Mouse (Mus musculus): ENCODE measurements around the gene Ucn. TPM values are rescaled to one million over a fixed set of nuclear protein-coding genes. Genes with fewer than 3 reads are reported as not detected.

Ucn gene
- not detected for total RNA-seq (2021)
- long read RNA-seq, experiment 1: 0 reads
- long read RNA-seq, experiment 2: 0 reads

DNA sequence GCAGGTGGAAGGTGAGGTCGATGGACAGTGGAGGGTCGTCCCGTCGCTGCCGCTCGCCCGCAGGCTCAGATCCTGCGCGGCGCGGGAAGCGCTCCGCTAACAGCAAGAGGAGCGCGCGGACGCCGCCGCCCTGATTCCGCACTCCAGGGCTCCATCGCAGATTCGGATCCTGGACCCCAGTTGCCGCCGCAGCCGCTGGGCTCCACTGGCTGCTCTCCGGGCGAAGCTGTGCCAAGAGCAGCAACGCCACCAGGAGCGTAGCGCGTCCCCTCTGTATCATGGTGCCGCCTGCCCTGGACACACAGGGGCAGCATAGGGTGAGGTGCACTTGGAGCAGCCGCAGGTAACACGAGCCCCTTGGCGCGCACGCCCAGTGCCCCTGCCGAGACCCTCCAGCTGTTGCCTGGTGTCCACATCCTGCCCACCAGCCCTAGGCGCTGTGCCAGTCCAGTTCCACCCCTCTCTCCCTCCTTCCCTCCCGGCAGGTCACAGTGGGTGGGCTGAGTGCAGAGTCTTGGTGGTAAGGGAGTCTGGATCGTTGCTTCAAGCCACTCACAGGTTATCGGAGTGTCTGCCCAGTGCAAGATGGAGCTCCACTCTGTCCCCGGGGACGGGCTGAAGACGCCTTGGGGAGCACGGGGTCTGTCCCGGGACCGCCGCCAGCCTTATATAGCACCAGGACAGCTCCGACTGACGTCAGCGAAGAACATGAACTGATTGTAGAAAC lies at the start of gene Ucn:
TSS of gene Ucn (minus strand) at position 589 of the 727 bp plus-strand sequence.
- DNase-seq: peak; percentile 23

DNA sequence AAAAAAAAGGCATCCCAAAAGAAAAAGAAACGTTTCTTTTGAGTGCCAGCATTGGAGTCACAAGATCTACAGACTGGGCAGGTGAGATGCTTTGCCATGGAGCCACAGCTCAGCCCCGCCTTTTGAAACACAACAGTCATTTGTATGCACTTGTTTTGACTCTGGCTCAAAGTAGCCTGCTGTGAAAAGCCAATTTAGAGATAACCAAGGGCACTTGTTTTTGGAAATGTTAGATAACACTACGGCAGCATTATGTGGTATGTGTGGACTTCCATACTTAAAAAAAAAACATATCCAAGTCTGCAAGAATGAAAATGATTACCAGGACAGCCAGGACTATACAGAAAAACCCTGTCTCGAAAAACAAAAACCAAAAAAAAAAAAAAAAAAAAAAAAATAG lies 45.0 kb upstream of the Ucn start:
- no peak for DNase-seq

DNA sequence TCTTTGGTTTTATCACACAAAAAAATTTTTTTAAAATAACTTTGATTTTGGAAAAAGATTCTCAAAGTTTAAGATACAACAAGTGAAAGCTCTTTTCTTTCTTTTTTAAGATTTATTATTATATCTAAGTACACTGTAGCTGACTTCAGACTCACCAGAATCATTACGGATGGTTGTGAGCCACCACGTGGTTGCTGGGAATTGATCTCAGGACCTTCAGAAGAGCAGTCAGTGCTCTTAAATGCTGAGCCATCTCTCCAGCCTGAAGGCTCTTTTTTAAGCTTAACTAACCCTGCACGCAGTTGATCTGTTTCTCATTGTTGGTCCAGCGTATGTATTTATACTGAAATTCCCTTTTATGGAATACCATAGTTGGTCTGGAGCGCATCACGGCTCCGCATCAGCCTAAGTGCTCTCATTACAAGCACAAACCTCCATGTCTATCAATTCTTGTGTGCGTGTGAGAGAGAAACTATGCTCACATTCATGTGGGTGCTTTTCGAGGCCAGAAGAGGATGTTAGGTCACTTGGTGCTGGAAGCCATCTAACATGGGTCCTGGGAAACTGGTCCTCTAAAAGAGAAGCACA lies 42.6 kb upstream of the Ucn start:
- no peak for DNase-seq

DNA sequence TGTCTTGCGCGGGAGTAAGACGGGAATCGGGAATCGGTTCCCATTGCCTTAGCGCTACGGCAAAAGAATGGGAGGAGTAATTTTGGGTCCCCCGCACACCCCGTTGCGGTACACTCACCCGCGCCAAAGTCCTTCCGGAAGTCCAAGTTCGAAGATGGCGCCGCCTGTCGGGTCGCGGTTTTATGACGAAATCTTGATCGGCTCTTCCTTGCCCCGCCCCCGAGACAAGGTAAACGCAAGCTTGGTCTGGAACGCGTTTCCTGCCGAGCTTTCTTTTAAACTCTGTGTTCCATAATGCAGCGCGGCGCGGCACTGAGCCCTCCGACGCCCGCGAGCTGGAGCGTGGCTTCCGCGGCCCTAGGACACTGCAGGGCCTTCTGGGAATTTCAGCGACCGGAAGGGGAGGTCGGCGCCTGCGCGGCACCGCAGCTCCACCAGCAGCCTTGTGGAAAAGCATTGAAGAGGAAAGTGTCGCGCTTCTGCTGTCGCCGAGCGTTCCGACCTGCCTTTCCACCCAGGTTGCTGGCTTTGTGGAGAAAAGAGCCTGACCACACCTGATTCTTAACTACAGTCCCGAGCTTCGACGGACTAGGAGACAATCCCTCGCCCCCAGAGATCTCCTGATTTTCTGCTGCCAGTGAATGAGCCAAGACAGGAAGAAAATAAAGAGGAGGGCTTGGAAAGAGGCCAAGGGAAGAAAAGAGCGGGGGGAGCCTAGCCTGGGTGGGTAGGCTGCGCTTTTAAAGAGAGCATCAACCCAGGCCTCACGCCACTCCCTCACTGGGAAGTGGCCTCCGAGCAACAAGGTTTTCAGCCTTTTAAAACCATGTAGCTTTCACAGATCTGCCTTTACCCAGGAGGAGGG lies 41.4 kb upstream of the Ucn start, which contains the start of the genes Gm29609 and Gtf3c2:
TSS of gene Gm29609 (minus strand) at position 146 of the 865 bp plus-strand sequence.
TSS of gene Gtf3c2 (minus strand) at position 379 of the 865 bp plus-strand sequence.
- peak; percentile 94 for DNase-seq

DNA sequence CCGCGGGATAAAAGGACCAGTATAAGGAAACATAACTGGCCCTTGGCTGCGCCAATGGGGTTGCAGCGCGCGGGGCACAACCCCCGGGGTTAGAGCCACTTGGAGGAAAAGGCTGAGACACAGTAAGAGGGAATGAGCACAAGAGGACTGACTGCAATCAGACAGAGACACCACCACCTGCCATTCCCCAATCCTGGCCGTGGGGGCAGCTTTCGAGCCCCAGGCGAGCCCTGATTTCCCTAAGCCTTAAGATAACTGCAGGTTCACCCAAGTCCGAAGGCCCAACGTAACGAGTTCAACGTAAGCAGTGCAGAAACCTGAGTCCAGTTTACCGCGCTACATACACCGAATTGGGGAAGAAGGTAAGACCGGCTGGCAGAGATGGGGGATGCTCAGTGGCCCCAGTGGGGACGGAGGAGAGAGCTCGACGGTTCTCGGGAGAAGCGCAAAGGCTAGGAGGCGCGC lies 40.7 kb upstream of the Ucn start:
- no peak for DNase-seq

DNA sequence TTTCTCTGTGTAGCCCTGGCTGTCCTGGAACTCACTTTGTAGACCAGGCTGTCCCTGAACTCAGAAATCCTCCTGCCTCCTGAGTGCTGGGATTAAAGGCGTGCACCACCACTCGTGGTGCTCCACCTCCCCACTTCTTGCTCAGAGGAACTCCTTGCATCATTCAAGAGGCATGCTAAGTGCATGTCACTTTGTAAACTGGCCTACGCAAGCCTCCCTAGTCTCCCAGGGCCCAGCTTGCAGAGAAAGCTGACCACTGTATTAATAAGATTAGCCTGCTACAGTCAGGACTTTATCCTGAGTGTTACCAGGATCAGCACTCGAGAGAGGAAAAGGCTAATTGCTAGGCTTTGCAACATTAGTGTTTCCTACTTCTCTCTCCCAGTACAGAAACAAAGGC lies 30.0 kb upstream of the Ucn start:
- no peak for DNase-seq

DNA sequence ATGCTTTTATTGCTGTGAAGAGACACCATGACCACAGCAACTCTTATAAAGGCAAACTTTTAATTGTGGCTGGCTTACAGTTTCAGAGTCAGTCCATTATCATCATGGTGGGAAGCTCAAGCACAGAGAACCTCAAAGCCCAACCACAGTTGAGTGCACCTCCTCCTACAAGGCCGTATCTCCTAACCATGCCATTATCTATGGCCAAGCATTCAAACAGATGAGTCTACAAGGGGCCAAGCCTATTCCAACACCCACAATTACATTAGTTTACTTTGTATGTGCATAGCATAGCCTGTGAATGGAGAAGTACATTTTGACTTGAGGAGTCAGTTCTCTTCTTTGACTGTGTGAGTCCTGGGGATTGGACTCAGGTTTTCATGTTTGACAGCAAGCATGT lies 26.2 kb upstream of the Ucn start:
- DNase-seq: no peak

DNA sequence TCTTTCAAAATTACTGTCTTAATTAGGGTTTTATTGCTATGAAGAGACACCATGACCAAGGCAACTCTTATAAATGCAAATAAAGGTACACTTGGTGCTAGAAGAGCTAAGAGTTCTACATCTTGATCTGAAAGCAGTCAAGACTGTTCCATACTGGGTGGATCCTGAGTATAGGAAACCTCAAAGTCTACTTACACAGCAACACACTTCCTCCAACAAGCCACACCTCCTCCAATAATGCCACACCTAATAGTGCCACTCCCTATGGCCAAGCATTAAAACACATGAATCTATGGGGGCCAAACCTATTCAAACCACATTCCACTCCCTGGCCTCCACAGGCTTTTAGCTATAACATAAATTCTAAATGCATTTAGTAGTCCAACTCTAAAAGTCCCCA lies 23.8 kb upstream of the Ucn start:
- no peak for DNase-seq

DNA sequence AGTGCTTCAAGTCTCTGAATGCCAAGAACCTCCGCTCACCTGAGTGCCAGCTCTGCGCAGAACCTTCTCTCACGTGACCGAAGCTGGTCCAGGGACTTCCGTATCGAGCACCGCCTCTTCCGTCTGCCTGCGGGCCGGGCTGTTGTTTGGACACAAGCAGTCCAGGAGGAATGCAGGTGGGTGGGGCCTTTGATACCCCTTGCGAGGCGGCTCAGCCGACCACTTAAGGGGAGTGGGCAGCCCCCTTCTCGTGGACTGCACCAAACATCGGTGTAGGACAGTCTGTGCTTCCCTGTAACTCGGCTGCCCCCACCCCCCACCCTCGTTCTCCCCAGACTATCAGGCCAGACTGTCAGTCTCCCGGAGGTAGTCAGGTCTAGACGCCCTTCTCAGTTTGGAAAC lies 15.5 kb upstream of the Ucn start, which contains the start of gene Mpv17:
TSS of gene Mpv17 (minus strand) at position 100 of the 402 bp plus-strand sequence.
- DNase-seq: peak; percentile 74

DNA sequence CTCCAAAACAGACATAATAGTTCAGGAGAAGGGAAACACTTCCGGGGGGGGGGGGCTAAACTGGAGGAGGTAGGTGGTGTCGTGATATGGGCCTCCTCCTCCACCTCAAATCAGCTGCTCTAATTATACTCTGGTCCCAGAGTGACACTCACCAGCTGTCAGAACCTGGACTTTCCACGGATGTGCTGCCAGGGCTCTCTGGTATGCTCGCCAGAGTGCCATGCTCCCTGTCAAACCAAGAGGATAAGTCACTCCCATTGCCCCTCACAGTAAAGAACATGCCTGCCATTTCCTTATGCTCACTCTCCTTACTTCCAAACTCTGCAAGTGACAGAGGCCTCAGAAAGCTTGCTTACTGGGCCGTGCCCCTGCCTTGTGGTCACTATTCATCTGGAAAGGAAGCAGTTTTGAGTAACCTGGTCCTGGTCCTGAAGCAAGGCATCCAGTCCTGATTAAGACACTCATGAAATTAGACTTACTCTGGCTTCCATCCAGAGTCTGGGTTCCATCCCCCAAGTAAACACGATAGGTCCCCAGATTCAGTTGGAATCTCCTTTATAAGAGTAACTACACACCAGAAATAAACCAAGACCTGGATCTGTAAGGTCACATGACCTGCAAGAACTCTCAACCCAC lies 15.0 kb upstream of the Ucn start:
- peak; percentile 41 for DNase-seq

DNA sequence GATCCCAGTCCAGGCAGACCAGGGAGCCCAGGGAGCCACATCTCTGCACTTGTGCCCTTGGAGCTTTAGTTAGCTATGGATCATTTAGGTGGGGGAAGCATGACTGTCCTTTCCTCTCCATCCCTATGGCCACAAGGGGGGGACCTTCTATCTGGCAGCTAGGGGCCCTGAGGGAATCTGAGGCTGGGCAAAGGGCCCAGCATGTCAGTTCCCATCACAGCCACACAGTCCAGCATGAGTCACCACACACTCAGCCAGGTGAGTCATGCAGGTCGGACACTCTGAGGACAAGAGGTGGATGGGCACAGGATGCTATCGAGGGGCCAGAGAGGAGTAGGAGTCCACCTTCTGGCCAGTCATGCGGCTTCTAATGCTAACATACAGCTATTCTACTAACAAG lies 13.1 kb upstream of the Ucn start:
- no peak for DNase-seq

DNA sequence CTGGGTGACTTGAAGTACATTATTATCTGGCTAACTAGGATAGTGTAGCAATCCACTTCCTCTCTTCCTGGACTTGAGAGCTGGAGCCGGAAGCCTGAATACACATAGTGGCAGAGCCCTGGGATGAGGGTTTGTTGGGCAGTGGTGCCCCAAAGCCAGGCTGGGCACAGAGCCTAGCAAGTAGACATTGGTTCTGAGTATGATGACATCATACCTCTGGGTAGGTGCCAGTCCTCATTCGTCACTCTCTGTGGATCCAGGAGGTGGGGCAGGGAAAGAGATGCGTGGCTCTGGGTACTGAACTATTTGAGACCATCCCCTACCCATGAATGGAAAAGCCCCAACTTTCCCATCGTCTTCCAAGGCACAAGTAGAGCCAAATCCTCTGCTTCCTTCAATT lies 11.2 kb upstream of the Ucn start:
- DNase-seq: no peak

DNA sequence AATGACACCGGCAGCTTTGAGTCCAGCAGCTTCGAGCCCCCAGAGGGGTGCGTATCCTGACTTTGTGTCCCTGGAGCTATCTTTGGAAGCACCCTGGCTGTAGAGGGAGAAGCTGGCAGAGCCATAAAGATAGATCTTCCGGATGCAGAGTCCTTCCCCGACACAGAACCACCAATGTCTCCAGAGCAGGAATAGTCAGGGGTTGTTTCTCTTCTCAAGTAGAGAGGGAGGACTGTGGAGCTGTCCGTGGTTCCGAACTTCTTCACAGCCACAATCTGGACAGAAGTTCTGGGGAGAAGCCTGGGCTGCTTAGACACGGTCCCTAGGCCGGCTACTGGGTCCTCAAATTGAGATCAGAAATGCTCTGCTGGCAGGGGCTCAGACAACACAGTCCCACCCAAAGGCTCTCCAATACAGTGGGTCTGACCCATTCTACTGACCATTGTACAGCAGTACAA lies 368 bp upstream of the Ucn start:
- DNase-seq: no peak

DNA sequence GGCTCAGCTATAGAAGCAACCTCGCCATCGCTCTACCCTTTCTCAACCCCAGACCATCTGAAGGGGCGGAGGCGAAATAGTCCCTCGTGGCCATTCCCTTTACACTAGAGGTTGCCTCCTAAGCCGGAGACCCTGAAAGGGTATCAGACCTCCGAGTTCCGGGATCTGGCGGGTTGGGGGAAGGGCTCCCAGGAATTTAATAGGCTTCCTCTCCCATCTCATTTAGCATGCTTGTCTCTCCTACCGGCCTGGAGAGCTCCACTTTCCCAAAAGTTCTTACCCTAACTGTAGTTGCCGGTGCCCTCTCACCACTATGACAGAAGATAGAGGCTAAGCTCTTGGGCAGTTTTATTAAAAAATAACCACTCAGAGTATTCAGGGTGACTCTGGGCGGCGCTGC lies 971 bp downstream of the Ucn start:
- DNase-seq: no peak

DNA sequence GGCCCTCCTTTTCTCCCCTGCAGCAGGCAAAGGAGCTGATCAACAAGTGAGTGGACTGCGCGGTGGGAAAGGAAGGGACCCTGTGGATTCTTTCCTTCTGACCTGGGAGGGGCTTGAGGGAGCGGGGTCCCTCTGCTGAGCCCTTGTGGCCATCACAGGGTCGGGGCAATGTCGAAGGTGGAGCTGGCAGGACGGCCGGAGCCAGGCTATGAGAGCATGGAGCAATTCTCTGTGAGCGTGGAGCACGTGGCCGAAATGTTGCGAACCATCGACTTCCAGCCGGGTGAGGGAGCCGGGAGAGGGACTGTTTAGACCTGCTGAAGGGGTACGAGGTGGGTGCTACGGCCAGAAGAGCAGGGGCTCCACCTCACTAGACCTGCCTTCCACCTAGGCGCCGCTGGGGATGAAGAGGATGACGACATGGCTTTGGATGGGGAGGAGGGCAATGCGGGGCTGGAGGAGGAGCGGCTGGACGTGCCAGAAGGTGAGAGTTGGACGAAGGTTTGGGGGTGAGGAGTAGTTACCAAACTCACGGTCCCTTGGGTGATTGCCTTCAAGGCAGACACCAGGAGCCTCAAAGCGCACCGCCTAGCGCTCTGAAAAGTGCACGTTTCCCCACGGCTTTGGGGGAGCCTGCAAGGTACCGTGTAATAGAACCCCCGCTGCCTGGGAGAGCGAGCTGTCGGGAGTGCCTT lies 1.8 kb downstream of the Ucn start:
- DNase-seq: no peak

DNA sequence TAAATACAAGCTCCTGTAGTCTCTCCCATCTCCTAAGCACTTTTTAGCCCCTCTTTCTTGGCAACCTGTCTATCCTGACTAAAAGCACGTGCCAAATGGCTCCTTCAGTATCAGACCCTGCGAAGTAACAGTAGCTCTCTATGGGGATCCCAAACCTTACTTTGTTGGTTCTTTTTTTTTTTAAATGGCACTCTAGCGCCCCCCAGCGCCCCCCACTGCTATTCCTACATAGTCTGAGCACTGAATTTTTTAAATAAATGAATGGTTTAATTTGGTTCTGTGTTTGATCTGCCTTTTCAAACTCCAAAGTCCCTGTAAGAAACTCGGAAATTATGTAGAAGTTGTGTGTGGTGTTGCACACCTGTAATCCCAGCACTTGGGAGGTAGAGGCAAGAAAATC lies 12.6 kb downstream of the Ucn start:
- DNase-seq: no peak

DNA sequence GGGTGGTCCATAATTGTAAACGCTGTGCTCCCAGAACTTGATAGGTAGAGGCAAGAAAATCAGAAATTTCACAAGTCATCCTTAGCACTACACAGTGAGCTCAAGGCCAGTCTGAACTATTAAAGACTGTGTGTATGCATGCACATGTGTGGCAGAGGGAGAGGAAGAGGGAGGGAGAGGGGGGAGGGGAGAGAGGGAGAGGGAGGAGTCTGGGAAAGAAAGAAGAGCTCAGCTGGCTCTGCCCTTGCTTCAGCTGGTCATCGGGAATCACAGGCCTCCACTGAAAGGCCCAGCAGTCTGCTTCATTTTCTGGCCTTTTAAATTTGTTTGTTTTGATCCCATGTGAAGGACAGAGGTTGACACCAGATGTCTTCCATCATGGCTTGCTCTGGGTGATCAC lies 15.1 kb downstream of the Ucn start:
- DNase-seq: no peak

DNA sequence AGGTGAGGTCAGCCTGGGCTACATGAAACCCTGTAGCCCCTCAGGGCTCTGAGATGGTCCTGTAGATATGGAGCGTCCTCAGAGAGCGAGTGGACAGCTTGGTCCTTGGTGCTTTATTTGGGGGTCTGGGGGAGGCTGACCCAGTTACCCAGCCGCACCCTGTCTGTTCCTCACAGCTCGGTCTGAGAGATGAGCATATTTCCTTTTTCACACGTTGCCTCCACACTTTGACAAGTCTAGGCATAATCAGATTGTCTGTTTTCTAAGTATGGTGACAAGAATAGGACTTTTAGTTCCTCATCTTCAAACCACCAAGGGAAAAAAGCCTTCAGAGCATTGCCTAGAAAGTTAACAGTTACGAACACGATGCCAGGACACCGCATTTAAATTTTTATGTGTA lies 17.5 kb downstream of the Ucn start:
- no peak for DNase-seq

DNA sequence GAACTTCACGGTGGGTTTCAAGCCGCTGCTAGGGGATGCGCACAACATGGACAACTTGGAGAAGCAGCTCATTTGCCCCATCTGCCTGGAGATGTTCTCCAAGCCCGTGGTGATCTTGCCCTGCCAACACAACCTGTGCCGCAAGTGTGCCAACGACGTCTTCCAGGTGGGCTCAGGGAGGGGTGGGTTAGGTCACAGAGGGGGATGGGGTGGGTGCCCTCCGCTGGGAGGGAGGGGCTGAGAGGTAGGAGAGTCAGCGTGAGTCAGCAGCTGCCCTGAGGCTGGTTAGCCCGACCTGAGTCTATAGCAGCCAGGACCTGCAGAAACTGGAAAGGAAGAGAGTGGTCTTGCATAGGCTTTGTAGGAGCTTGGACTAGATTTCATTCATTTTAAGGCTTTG lies 21.7 kb downstream of the Ucn start:
- no peak for DNase-seq

DNA sequence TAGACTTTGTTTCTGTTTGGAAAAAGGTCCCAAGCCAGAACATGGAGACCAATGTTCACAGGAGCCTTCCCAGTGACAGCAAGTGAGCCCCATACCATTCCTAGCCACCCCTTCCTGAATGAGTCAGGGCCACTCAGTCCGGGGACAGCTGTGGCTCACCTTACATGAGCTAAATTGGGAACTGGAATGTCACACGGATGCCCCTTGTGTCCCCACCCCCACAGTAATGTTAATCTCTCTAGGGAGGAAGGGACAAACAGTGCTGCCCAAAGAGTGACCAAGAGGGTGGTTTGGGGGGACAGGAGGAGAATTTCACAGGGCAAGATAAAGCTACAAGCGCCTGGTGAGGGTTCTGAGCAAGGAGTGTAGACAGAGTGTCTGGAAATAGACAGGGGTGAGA lies 22.3 kb downstream of the Ucn start, which contains the start of gene Trim54:
TSS of gene Trim54 (plus strand) at position 359 of the 400 bp plus-strand sequence.
- DNase-seq: no peak

DNA sequence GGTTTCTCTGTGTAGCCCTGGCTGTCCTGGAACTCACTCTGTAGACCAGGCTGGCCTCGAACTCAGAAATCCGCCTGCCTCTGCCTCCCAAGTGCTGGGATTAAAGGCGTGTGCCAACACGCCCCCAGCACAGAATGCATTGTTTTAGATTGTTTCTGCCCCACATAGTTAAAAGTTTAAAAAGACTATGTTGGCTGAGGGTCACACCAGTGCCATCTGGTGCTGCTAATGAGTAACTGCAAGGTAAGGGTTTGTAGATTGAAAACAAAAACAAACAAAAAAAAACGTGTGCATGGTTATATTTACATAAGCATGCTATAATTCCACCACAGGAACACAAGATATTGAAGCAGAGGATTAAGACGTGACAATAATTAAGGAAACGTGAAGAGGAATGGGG lies 27.8 kb downstream of the Ucn start:
- DNase-seq: no peak
